Comparison of ENCODE assay signal across 11 mouse cellular contexts in the genomic region with DNA sequence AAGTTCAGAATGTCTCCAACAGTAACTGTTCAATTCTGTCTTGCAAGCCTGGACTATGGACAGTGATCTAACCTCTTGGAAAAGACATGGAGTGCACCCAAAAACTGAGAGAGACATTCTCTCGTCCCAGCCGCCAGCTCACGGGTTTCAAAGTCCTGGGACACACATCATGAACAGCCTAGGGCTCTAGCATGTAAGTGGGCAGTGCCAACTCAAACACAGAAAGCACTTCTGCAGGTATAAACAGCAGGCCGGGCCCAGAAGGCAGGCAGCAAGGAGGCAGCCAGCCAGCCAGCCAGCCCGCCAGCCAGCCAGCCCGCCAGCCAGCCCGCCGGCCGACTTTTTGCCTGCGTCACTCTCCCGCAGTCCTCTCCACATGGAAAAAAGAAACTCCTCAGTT.
A peak's percentile ranks its signal among the peaks of the same experiment; 100 is the strongest.
DNase-seq lines count a peak whose midpoint lies in the region; ATAC-seq and TF ChIP-seq lines count a peak whose summit lies in the region.
"Had no signal": no experiment of that assay in that cellular context is flagged by ENCODE, and none has a peak within 500 bp of the region (broad histone marks: within the 10 kb centered on the region; RNA-seq: fewer than 3 reads in every experiment).

No protein-coding gene starts in this region.

- H3K4me3 ChIP-seq in kidney, embryonic 15.5 days (replicated peaks), result no peak overlapping the region
- no peak overlapping the region for H3K4me3 ChIP-seq in lung, adult 2 months (replicated peaks; ENCODE audit: extremely low read depth, low read depth, low read length)
- H3K4me3 ChIP-seq in midbrain, embryonic 10.5 days, result no peak overlapping the region
- H3K4me3 ChIP-seq: hindbrain, embryonic 12.5 days had no signal

- no peak overlapping the region for H3K9ac ChIP-seq in kidney, embryonic 15.5 days
- H3K9ac ChIP-seq: hindbrain, embryonic 12.5 days; lung, embryonic 14.5 days had no signal

- H3K27ac ChIP-seq in kidney, embryonic 15.5 days, result no peak overlapping the region
- no peak overlapping the region for H3K27ac ChIP-seq in midbrain, embryonic 10.5 days (replicated peaks)
- H3K27ac ChIP-seq: hindbrain, embryonic 12.5 days had no signal

- WGBS in kidney, embryonic 15.5 days, result 93% methylated on average over 11 of the region's 11 CpGs
- 76% methylated on average over 11 of the region's 11 CpGs for WGBS in lung, adult 2 months
- 91% methylated on average over 11 of the region's 11 CpGs for WGBS in midbrain, embryonic 10.5 days

- no peaks in the 10 kb centered on the region for H3K4me1 ChIP-seq in kidney, embryonic 15.5 days
- no peaks in the 10 kb centered on the region; the same call in 1 of the 2 replicates for H3K4me1 ChIP-seq in lung, adult 2 months (ENCODE audit: control insufficient read depth, insufficient read depth, low read length)
- H3K4me1 ChIP-seq in midbrain, embryonic 10.5 days, result no peaks in the 10 kb centered on the region
- H3K4me1 ChIP-seq: hindbrain, embryonic 12.5 days had no signal

- no peak for ATAC-seq in kidney, embryonic 15.5 days (replicated peaks; ENCODE audit: low FRiP score)

- no peak for TF ChIP-seq CTCF in brain, embryonic 14.5 days (IDR thresholded peaks at IDR 0.05; ENCODE audit: borderline replicate concordance, extremely low read depth, insufficient read depth, insufficient read length)
- no peak for TF ChIP-seq CTCF in lung, adult 2 months (IDR thresholded peaks at IDR 0.05; ENCODE audit: insufficient read depth, low read length)

- H3K36me3 ChIP-seq in kidney, embryonic 15.5 days, result no peaks in the 10 kb centered on the region
- no peaks in the 10 kb centered on the region for H3K36me3 ChIP-seq in midbrain, embryonic 10.5 days
- H3K36me3 ChIP-seq: hindbrain, embryonic 12.5 days had no signal

- peak; percentile 74 for DNase-seq in kidney, adult 11 months
- peak; percentile 3 for DNase-seq in brain, embryonic 14.5 days (ENCODE audit: low read depth)
- DNase-seq in gonadal fat pad, adult 2 months (ENCODE audit: low read depth), result peak; percentile 49
- peak; percentile 51 for DNase-seq in lung, adult 2 months
- no peak for DNase-seq in cerebellum, postnatal 4 days (ENCODE audit: low spot score in 2 of 2)
- no peak for DNase-seq in midbrain, embryonic 10.5 days (ENCODE audit: low spot score)
- DNase-seq: lung, embryonic 14.5 days; thymus, postnatal 25 days had no signal

- no peaks in the 10 kb centered on the region for H3K27me3 ChIP-seq in kidney, embryonic 15.5 days
- H3K27me3 ChIP-seq in midbrain, embryonic 10.5 days (ENCODE audit: low read depth, poor library complexity, severe bottlenecking), result no peaks in the 10 kb centered on the region
- H3K27me3 ChIP-seq: CH12.LX; hindbrain, embryonic 12.5 days had no signal

- H3K9me3 ChIP-seq in kidney, embryonic 15.5 days (replicated peaks), result no peaks in the 10 kb centered on the region
- H3K9me3 ChIP-seq in midbrain, embryonic 10.5 days (replicated peaks), result 0 out of 2 replicates have a peak, but pooled peaks cover 2% of the 10 kb centered on the region
- H3K9me3 ChIP-seq: hindbrain, embryonic 12.5 days had no signal

- H3K4me2 ChIP-seq in kidney, embryonic 15.5 days, result no peak overlapping the region
- H3K4me2 ChIP-seq: hindbrain, embryonic 12.5 days; lung, embryonic 14.5 days had no signal

- TF ChIP-seq POLR2A in brain, embryonic 14.5 days (IDR thresholded peaks at IDR 0.05; ENCODE audit: borderline replicate concordance, extremely low read depth, insufficient read depth, insufficient read length, poor library complexity, severe bottlenecking), result no peak
- TF ChIP-seq POLR2A in lung, adult 2 months (IDR thresholded peaks at IDR 0.05; ENCODE audit: borderline replicate concordance, extremely low read depth, low read depth, low read length), result no peak

Comparison
In these comparisons a context has a peak if more than half of its experiments do, and no peak if none do; other contexts are left out.
1. DNase-seq: peak in kidney, adult 11 months (single experiment), brain, embryonic 14.5 days (single experiment), gonadal fat pad, adult 2 months (single experiment) and lung, adult 2 months (single experiment); none in cerebellum, postnatal 4 days (0 of 2) and midbrain, embryonic 10.5 days (single experiment).